20 mouse cellular contexts compared by ENCODE assay signal in genomic region chr9:34493571-34493970, GRCm38 (mm10). TPM values are rescaled to one million over a fixed set of nuclear protein-coding genes. Genes with fewer than 3 reads are reported as not detected.
DNase-seq lines count a peak whose midpoint lies in the region; ATAC-seq and TF ChIP-seq lines count a peak whose summit lies in the region.
"Had no signal": no experiment of that assay in that cellular context is flagged by ENCODE, and none has a peak within 500 bp of the region (broad histone marks: within the 10 kb centered on the region; RNA-seq: fewer than 3 reads in every experiment).

No protein-coding gene starts in this region.

- H3K36me3 ChIP-seq in hindbrain, embryonic 13.5 days: no peaks in the 10 kb centered on the region
- H3K36me3 ChIP-seq in hindbrain, embryonic 11.5 days (ENCODE audit: control insufficient read depth, insufficient read depth, low read length): no peaks in the 10 kb centered on the region
- no peaks in the 10 kb centered on the region for H3K36me3 ChIP-seq in midbrain, embryonic 16.5 days (ENCODE audit: control insufficient read depth, insufficient read depth, low read length)
- H3K36me3 ChIP-seq in midbrain, embryonic 10.5 days: no peaks in the 10 kb centered on the region
- H3K36me3 ChIP-seq in midbrain, postnatal 0 days (ENCODE audit: insufficient read depth, low read length): no peaks in the 10 kb centered on the region
- H3K36me3 ChIP-seq: neural tube, embryonic 12.5 days had no signal

- H3K9me3 ChIP-seq in hindbrain, embryonic 13.5 days: no peaks in the 10 kb centered on the region
- H3K9me3 ChIP-seq in hindbrain, embryonic 11.5 days (ENCODE audit: control insufficient read depth, low read length): no peaks in the 10 kb centered on the region
- no peaks in the 10 kb centered on the region for H3K9me3 ChIP-seq in midbrain, embryonic 16.5 days (replicated peaks; ENCODE audit: control insufficient read depth, low read length, poor library complexity, severe bottlenecking)
- H3K9me3 ChIP-seq in midbrain, embryonic 10.5 days (replicated peaks): no peaks in the 10 kb centered on the region
- H3K9me3 ChIP-seq in midbrain, postnatal 0 days (ENCODE audit: low read length): no peaks in the 10 kb centered on the region
- H3K9me3 ChIP-seq: neural tube, embryonic 12.5 days had no signal

- peaks cover 22% of the 10 kb centered on the region for H3K27me3 ChIP-seq in hindbrain, embryonic 13.5 days
- H3K27me3 ChIP-seq in hindbrain, embryonic 11.5 days (ENCODE audit: control insufficient read depth, insufficient read depth, low read length): peaks cover 11% of the 10 kb centered on the region
- peaks cover 3% of the 10 kb centered on the region; the same call in 1 of the 2 replicates for H3K27me3 ChIP-seq in midbrain, embryonic 16.5 days (ENCODE audit: control insufficient read depth, insufficient read depth, low read depth, low read length)
- peaks cover 81% of the 10 kb centered on the region for H3K27me3 ChIP-seq in midbrain, embryonic 10.5 days (ENCODE audit: low read depth, poor library complexity, severe bottlenecking)
- H3K27me3 ChIP-seq in midbrain, postnatal 0 days (ENCODE audit: insufficient read depth, low read length): no peaks in the 10 kb centered on the region
- H3K27me3 ChIP-seq: Patski had no signal

- peaks cover 42% of the 10 kb centered on the region for H3K4me1 ChIP-seq in hindbrain, embryonic 13.5 days (replicated peaks)
- no peaks in the 10 kb centered on the region for H3K4me1 ChIP-seq in hindbrain, embryonic 11.5 days (replicated peaks; ENCODE audit: control insufficient read depth, insufficient read depth, low read length)
- H3K4me1 ChIP-seq in midbrain, embryonic 16.5 days (ENCODE audit: control insufficient read depth, insufficient read depth, low read length): peaks cover 28% of the 10 kb centered on the region
- peaks cover 19% of the 10 kb centered on the region for H3K4me1 ChIP-seq in midbrain, embryonic 10.5 days
- H3K4me1 ChIP-seq in midbrain, postnatal 0 days (ENCODE audit: insufficient read depth, low read length): peaks cover 20% of the 10 kb centered on the region

- peak overlapping the region; percentile 18; the same call in 1 of the 2 replicates for H3K4me2 ChIP-seq in hindbrain, embryonic 13.5 days
- no peak overlapping the region for H3K4me2 ChIP-seq in hindbrain, embryonic 11.5 days (replicated peaks; ENCODE audit: low read depth, low read length)
- H3K4me2 ChIP-seq in midbrain, embryonic 16.5 days (ENCODE audit: low read length): peak overlapping the region; percentile 64; the same call in 1 of the 2 replicates
- peak overlapping the region; percentile 68 for H3K4me2 ChIP-seq in midbrain, postnatal 0 days (ENCODE audit: low read depth, low read length, poor library complexity, severe bottlenecking)
- H3K4me2 ChIP-seq: neural tube, embryonic 12.5 days had no signal

- no peak overlapping the region for H3K9ac ChIP-seq in hindbrain, embryonic 13.5 days
- H3K9ac ChIP-seq in hindbrain, embryonic 11.5 days (ENCODE audit: low read depth, low read length): no peak overlapping the region
- H3K9ac ChIP-seq in midbrain, embryonic 16.5 days (ENCODE audit: low read depth, low read length): no peak overlapping the region
- H3K9ac ChIP-seq in midbrain, postnatal 0 days (replicated peaks; ENCODE audit: low read length, poor library complexity, severe bottlenecking): no peak overlapping the region
- H3K9ac ChIP-seq: liver, postnatal 0 days; neural tube, embryonic 12.5 days had no signal

- TF ChIP-seq CTCF in midbrain, postnatal 0 days (IDR thresholded peaks at IDR 0.05): peak; percentile 33

- ATAC-seq in hindbrain, embryonic 13.5 days (ENCODE audit: low FRiP score): no peak
- no peak for ATAC-seq in hindbrain, embryonic 11.5 days (ENCODE audit: low FRiP score)
- no peak for ATAC-seq in midbrain, embryonic 16.5 days
- ATAC-seq in midbrain, postnatal 0 days (ENCODE audit: low FRiP score): no peak
- ATAC-seq: activated CD4-positive, CD25-positive, alpha-beta regulatory T cell, adult 4 months; liver, postnatal 0 days; Patski had no signal

- 19% methylated on average over 2 of the region's 2 CpGs for WGBS in hindbrain, embryonic 13.5 days
- 27% methylated on average over 2 of the region's 2 CpGs for WGBS in hindbrain, embryonic 11.5 days
- 18% methylated on average over 2 of the region's 2 CpGs for WGBS in midbrain, embryonic 16.5 days
- 30% methylated on average over 2 of the region's 2 CpGs for WGBS in midbrain, embryonic 10.5 days
- 25% methylated on average over 2 of the region's 2 CpGs for WGBS in midbrain, postnatal 0 days

- no peak overlapping the region for H3K27ac ChIP-seq in hindbrain, embryonic 13.5 days
- no peak overlapping the region for H3K27ac ChIP-seq in hindbrain, embryonic 11.5 days (ENCODE audit: low read depth, low read length)
- H3K27ac ChIP-seq in midbrain, embryonic 16.5 days (ENCODE audit: low read length): no peak overlapping the region
- H3K27ac ChIP-seq in midbrain, embryonic 10.5 days (replicated peaks): no peak overlapping the region
- H3K27ac ChIP-seq in midbrain, postnatal 0 days (ENCODE audit: low read depth, low read length): no peak overlapping the region
- H3K27ac ChIP-seq: neural tube, embryonic 12.5 days had no signal

- H3K4me3 ChIP-seq in hindbrain, embryonic 13.5 days: no peak overlapping the region
- no peak overlapping the region for H3K4me3 ChIP-seq in hindbrain, embryonic 11.5 days (ENCODE audit: low read depth, low read length)
- no peak overlapping the region for H3K4me3 ChIP-seq in midbrain, embryonic 16.5 days (ENCODE audit: low read depth, low read length)
- no peak overlapping the region for H3K4me3 ChIP-seq in midbrain, embryonic 10.5 days
- H3K4me3 ChIP-seq in midbrain, postnatal 0 days (ENCODE audit: low read depth, low read length): no peak overlapping the region
- H3K4me3 ChIP-seq: neural tube, embryonic 12.5 days had no signal

- DNase-seq in hindbrain, embryonic 11.5 days (ENCODE audit: low spot score): no peak
- DNase-seq in midbrain, embryonic 10.5 days (ENCODE audit: low spot score): no peak
- DNase-seq in cerebellum, adult 9-10 months: peak; percentile 78
- DNase-seq in midbrain, postnatal 0 days (ENCODE audit: low spot score): peak; percentile 39
- DNase-seq in kidney, postnatal 14 days: no peak
- no peak for DNase-seq in right cerebral cortex, adult 18-20 months
- DNase-seq: adrenal gland, postnatal 14 days; heart, adult 18-20 months; kidney, adult 9 months; kidney, postnatal 4 days; liver; liver, postnatal 0 days; lung, postnatal 36 days; right cerebral cortex, postnatal 4 days; thymus, postnatal 25 days had no signal

RNA-seq across cellular contexts. Expression of gene Kirrel3, which starts 7.9 kb away (rescaled TPM):
- polyA plus RNA-seq in hindbrain, embryonic 13.5 days (2015; fragmentation: Nextera tagmentation; extraction: Ambion mirVana): 26.2 and 28.7 TPM in 2 replicates
- polyA plus RNA-seq in hindbrain, embryonic 11.5 days (2014; fragmentation: Nextera tagmentation; extraction: Ambion mirVana): 8.4 and 10.6 TPM in 2 replicates
- polyA plus RNA-seq in midbrain, embryonic 16.5 days (2015; fragmentation: Nextera tagmentation; extraction: Ambion mirVana): 54.0 and 55.2 TPM in 2 replicates
- 4.0 and 5.5 TPM in 2 replicates for polyA plus RNA-seq in midbrain, embryonic 10.5 days (2016; fragmentation: Nextera tagmentation; extraction: Ambion mirVana)
- total RNA-seq in midbrain, postnatal 0 days (2014; rRNA removed): 47.2 and 55.2 TPM in 2 replicates
- 56.3 and 61.4 TPM in 2 replicates for polyA plus RNA-seq in midbrain, postnatal 0 days (2015; fragmentation: Nextera tagmentation; extraction: Ambion mirVana)
- polyA plus RNA-seq: activated CD4-positive, CD25-positive, alpha-beta regulatory T cell, adult 4 months had no signal

Comparison
In these comparisons a context has a peak if more than half of its experiments do, and no peak if none do; other contexts are left out.
1. DNase-seq: peak in cerebellum, adult 9-10 months (single experiment) and midbrain, postnatal 0 days (single experiment); none in hindbrain, embryonic 11.5 days (single experiment), midbrain, embryonic 10.5 days (single experiment), kidney, postnatal 14 days (single experiment) and right cerebral cortex, adult 18-20 months (single experiment).